Mouse (Mus musculus): Measurements from ENCODE around the gene Pfn5. TPM values are rescaled to one million over a fixed set of nuclear protein-coding genes. Genes with fewer than 3 reads are reported as not detected.
"Not testable (repeated sequence)": the region's sequence is repeated elsewhere in the genome, so short reads cannot be mapped to it uniquely, and the experiment has no call there.

Gene Pfn5
- polyA plus RNA-seq (2012; rRNA removed): not detected in 2 replicates
- not detected in 2 replicates for polyA plus RNA-seq (2014; fragmentation: Nextera tagmentation; extraction: Ambion mirVana)

GRCm38 (mm10) chrX:95557887-95558286, at the start of gene Pfn5, which contains the start of gene Asb12:
TSS of gene Pfn5 (plus strand) at chrX:95558104.
TSS of gene Asb12 (minus strand) at chrX:95557987.
- Histone ChIP-seq H3K9ac (replicated peaks) (no peak within 1 kb of the TSS), H3K36me3 (replicated peaks; ENCODE audit: control insufficient read depth, insufficient read depth, low read depth) (no peaks in the 10 kb centered on the region), H3K4me1 (replicated peaks; ENCODE audit: control insufficient read depth in 2 of 2, insufficient read depth in 2 of 2, low read length in 1 of 2) (no peaks in the 10 kb centered on the region), H3K4me3 (ENCODE audit: insufficient read depth in 1 of 2, low read depth in 2 of 2, low read length in 2 of 2) (no peak within 1 kb of the TSS), H3K9me3 (ENCODE audit: control insufficient read depth, low read length) (no peaks in the 10 kb centered on the region), H3K27me3 (ENCODE audit: control insufficient read depth, insufficient read depth, low read length) (no peaks in the 10 kb centered on the region), H3K27ac (no peak within 1 kb of the TSS), H3K4me2 (ENCODE audit: low read depth) (no peak within 1 kb of the TSS)
- 58% methylated on average over 2 of the region's 2 CpGs for WGBS (ENCODE audit: insufficient replicate concordance)
- TF ChIP-seq EP300 (IDR thresholded peaks at IDR 0.05; ENCODE audit: low read depth) (no peak), CTCF (IDR thresholded peaks at IDR 0.05; ENCODE audit: low read depth) (no peak)
- no peak for DNase-seq (ENCODE audit: low read depth in 3 of 3, low spot score in 3 of 3)
- no peak for ATAC-seq (ENCODE audit: insufficient read depth)

- H3K9ac ChIP-seq (replicated peaks): no peak overlapping the region
- TF ChIP-seq CTCF (IDR thresholded peaks at IDR 0.05; ENCODE audit: low read depth) (no peak), EP300 (IDR thresholded peaks at IDR 0.05; ENCODE audit: low read depth) (no peak)
- no peaks in the 10 kb centered on the region for H3K4me1 ChIP-seq (replicated peaks; ENCODE audit: control insufficient read depth in 2 of 2, insufficient read depth in 2 of 2, low read length in 1 of 2)
- H3K36me3 ChIP-seq (replicated peaks; ENCODE audit: control insufficient read depth, insufficient read depth, low read depth): no peaks in the 10 kb centered on the region
- ATAC-seq (ENCODE audit: insufficient read depth) (no peak), DNase-seq (ENCODE audit: low read depth in 3 of 3, low spot score in 3 of 3) (no peak)
- no peak overlapping the region for H3K4me2 ChIP-seq (ENCODE audit: low read depth)
- no peak overlapping the region for H3K27ac ChIP-seq
- H3K9me3 ChIP-seq (ENCODE audit: control insufficient read depth, low read length): no peaks in the 10 kb centered on the region
- H3K4me3 ChIP-seq (ENCODE audit: insufficient read depth in 1 of 2, low read depth in 2 of 2, low read length in 2 of 2): no peak overlapping the region
- H3K27me3 ChIP-seq (ENCODE audit: control insufficient read depth, insufficient read depth, low read length): no peaks in the 10 kb centered on the region
Measured at GRCm38 (mm10) chrX:95523883-95524282, 34.0 kb upstream of the Pfn5 start.

GRCm38 (mm10) chrX:95525166-95525565, 32.7 kb upstream of the Pfn5 start:
- H3K36me3 ChIP-seq (replicated peaks; ENCODE audit: control insufficient read depth, insufficient read depth, low read depth): no peaks in the 10 kb centered on the region
- H3K27me3 ChIP-seq (ENCODE audit: control insufficient read depth, insufficient read depth, low read length): no peaks in the 10 kb centered on the region
- no peak overlapping the region for H3K4me2 ChIP-seq (ENCODE audit: low read depth)
- TF ChIP-seq EP300 (IDR thresholded peaks at IDR 0.05; ENCODE audit: low read depth) (no peak), CTCF (IDR thresholded peaks at IDR 0.05; ENCODE audit: low read depth) (no peak)
- ATAC-seq (ENCODE audit: insufficient read depth) (no peak), DNase-seq (ENCODE audit: low read depth in 3 of 3, low spot score in 3 of 3) (no peak)
- H3K9ac ChIP-seq (replicated peaks): no peak overlapping the region
- no peak overlapping the region for H3K4me3 ChIP-seq (ENCODE audit: insufficient read depth in 1 of 2, low read depth in 2 of 2, low read length in 2 of 2)
- WGBS (ENCODE audit: insufficient replicate concordance): 23% methylated on average over 2 of the region's 2 CpGs
- no peaks in the 10 kb centered on the region for H3K9me3 ChIP-seq (ENCODE audit: control insufficient read depth, low read length)
- H3K27ac ChIP-seq: no peak overlapping the region
- H3K4me1 ChIP-seq (replicated peaks; ENCODE audit: control insufficient read depth in 2 of 2, insufficient read depth in 2 of 2, low read length in 1 of 2): no peaks in the 10 kb centered on the region

GRCm38 (mm10) chrX:95535493-95535892, 22.4 kb upstream of the Pfn5 start:
- not testable (repeated sequence) for H3K4me2 ChIP-seq (ENCODE audit: low read depth); H3K27ac ChIP-seq; H3K4me3 ChIP-seq (ENCODE audit: insufficient read depth in 1 of 2, low read depth in 2 of 2, low read length in 2 of 2); H3K4me1 ChIP-seq (replicated peaks; ENCODE audit: control insufficient read depth in 2 of 2, insufficient read depth in 2 of 2, low read length in 1 of 2); H3K36me3 ChIP-seq (replicated peaks; ENCODE audit: control insufficient read depth, insufficient read depth, low read depth); ATAC-seq (ENCODE audit: insufficient read depth); H3K27me3 ChIP-seq (ENCODE audit: control insufficient read depth, insufficient read depth, low read length); H3K9me3 ChIP-seq (ENCODE audit: control insufficient read depth, low read length); H3K9ac ChIP-seq (replicated peaks); DNase-seq (ENCODE audit: low read depth in 3 of 3, low spot score in 3 of 3)
- WGBS (ENCODE audit: insufficient replicate concordance): 38% methylated on average over 2 of the region's 2 CpGs

GRCm38 (mm10) chrX:95554321-95554720, 3.6 kb upstream of the Pfn5 start:
- H3K27me3 ChIP-seq (ENCODE audit: control insufficient read depth, insufficient read depth, low read length): no peaks in the 10 kb centered on the region
- no peaks in the 10 kb centered on the region for H3K36me3 ChIP-seq (replicated peaks; ENCODE audit: control insufficient read depth, insufficient read depth, low read depth)
- H3K4me3 ChIP-seq (ENCODE audit: insufficient read depth in 1 of 2, low read depth in 2 of 2, low read length in 2 of 2): no peak overlapping the region
- no peak for DNase-seq (ENCODE audit: low read depth in 3 of 3, low spot score in 3 of 3)
- no peaks in the 10 kb centered on the region for H3K9me3 ChIP-seq (ENCODE audit: control insufficient read depth, low read length)
- H3K4me1 ChIP-seq (replicated peaks; ENCODE audit: control insufficient read depth in 2 of 2, insufficient read depth in 2 of 2, low read length in 1 of 2): no peaks in the 10 kb centered on the region
- H3K4me2 ChIP-seq (ENCODE audit: low read depth): no peak overlapping the region
- WGBS (ENCODE audit: insufficient replicate concordance): 56% methylated on average over 4 of the region's 4 CpGs
- ATAC-seq (ENCODE audit: insufficient read depth): no peak
- TF ChIP-seq CTCF (IDR thresholded peaks at IDR 0.05; ENCODE audit: low read depth) (no peak), EP300 (IDR thresholded peaks at IDR 0.05; ENCODE audit: low read depth) (no peak)
- H3K27ac ChIP-seq: no peak overlapping the region
- no peak overlapping the region for H3K9ac ChIP-seq (replicated peaks)

Data from liver, embryonic 14.5 days (tissue).